ENCODE assay signal across 29 mouse cellular contexts in genomic region chr15:86004048-86004447, GRCm38 (mm10). TPM values are rescaled to one million over a fixed set of nuclear protein-coding genes. Genes with fewer than 3 reads are reported as not detected.
DNase-seq lines count a peak whose midpoint lies in the region; ATAC-seq and TF ChIP-seq lines count a peak whose summit lies in the region.
"Had no signal": no experiment of that assay in that cellular context is flagged by ENCODE, and none has a peak within 500 bp of the region (broad histone marks: within the 10 kb centered on the region; RNA-seq: fewer than 3 reads in every experiment).

No protein-coding gene starts in this region.

- H3K36me3 ChIP-seq in heart, embryonic 15.5 days, result no peaks in the 10 kb centered on the region
- H3K36me3 ChIP-seq in lung, embryonic 16.5 days (ENCODE audit: control insufficient read depth, insufficient read depth, low read length), result no peaks in the 10 kb centered on the region
- no peaks in the 10 kb centered on the region for H3K36me3 ChIP-seq in E14TG2a.4 (ENCODE audit: insufficient read depth, low read length)
- H3K36me3 ChIP-seq: forebrain, embryonic 12.5 days; hindbrain, embryonic 15.5 days; liver, embryonic 15.5 days had no signal

- WGBS in heart, embryonic 15.5 days, result 77% methylated on average over 3 of the region's 3 CpGs
- 76% methylated on average over 3 of the region's 3 CpGs for WGBS in lung, embryonic 16.5 days
- 78% methylated on average over 3 of the region's 3 CpGs for WGBS in lung, adult 2 months

- ATAC-seq in heart, embryonic 15.5 days (replicated peaks; ENCODE audit: insufficient number of reproducible peaks, insufficient read depth, low FRiP score, low read depth), result no peak
- peak; percentile 43; the same call in 1 of the 2 replicates for ATAC-seq in lung, embryonic 16.5 days (ENCODE audit: low read depth)
- ATAC-seq: CD4-positive, CD25-positive, alpha-beta regulatory T cell, adult 4 months; inflammation-experienced regulatory T-cells, adult 6 months; Patski had no signal

- no peak for TF ChIP-seq CTCF in lung, adult 2 months (IDR thresholded peaks at IDR 0.05; ENCODE audit: insufficient read depth, low read length)
- TF ChIP-seq CTCF in E14TG2a.4 (conservative IDR thresholded peaks at IDR 0.05; ENCODE audit: low read length), result no peak

- no peak for TF ChIP-seq POLR2A in lung, adult 2 months (IDR thresholded peaks at IDR 0.05; ENCODE audit: borderline replicate concordance, extremely low read depth, low read depth, low read length)

- DNase-seq in heart, adult 11 months, result no peak
- no peak for DNase-seq in lung, adult 2 months
- DNase-seq in ES-CJ7 (ENCODE audit: low read depth, low spot score), result peak; percentile 28
- no peak for DNase-seq in cerebellum, postnatal 14 days
- DNase-seq: adrenal gland, postnatal 25 days; cerebellum, adult 18-20 months; cerebellum, postnatal 10 days; gastrocnemius, postnatal 14 days; heart, postnatal 4 days; kidney, adult 11 months; kidney, postnatal 14 days; layer of hippocampus, adult 9-11 months; liver; lung, postnatal 4 days; midbrain, embryonic 14.5 days; thymus, adult 18-20 months; thymus, postnatal 36 days had no signal

- H3K27me3 ChIP-seq in heart, embryonic 15.5 days, result no peaks in the 10 kb centered on the region
- no peaks in the 10 kb centered on the region for H3K27me3 ChIP-seq in lung, embryonic 16.5 days (ENCODE audit: control insufficient read depth, insufficient read depth, low read depth, low read length)
- no peaks in the 10 kb centered on the region; the same call in 1 of the 2 replicates for H3K27me3 ChIP-seq in E14TG2a.4 (ENCODE audit: insufficient read depth, low read length)
- H3K27me3 ChIP-seq: forebrain, embryonic 12.5 days; hindbrain, embryonic 15.5 days; liver, embryonic 15.5 days; Patski had no signal

- H3K9me3 ChIP-seq in heart, embryonic 15.5 days (replicated peaks), result no peaks in the 10 kb centered on the region
- H3K9me3 ChIP-seq in lung, embryonic 16.5 days (ENCODE audit: control insufficient read depth, low read length), result no peaks in the 10 kb centered on the region
- no peaks in the 10 kb centered on the region for H3K9me3 ChIP-seq in E14TG2a.4 (ENCODE audit: low read length)
- H3K9me3 ChIP-seq: forebrain, embryonic 12.5 days; hindbrain, embryonic 15.5 days; liver, embryonic 15.5 days; megakaryocyte, embryonic 14.5 days had no signal

- no peak overlapping the region for H3K4me2 ChIP-seq in heart, embryonic 15.5 days
- no peak overlapping the region for H3K4me2 ChIP-seq in lung, embryonic 16.5 days (ENCODE audit: low read depth, low read length)
- H3K4me2 ChIP-seq: forebrain, embryonic 12.5 days; heart, embryonic 11.5 days; hindbrain, embryonic 15.5 days; liver, embryonic 15.5 days had no signal

- no peak overlapping the region for H3K9ac ChIP-seq in heart, embryonic 15.5 days
- no peak overlapping the region for H3K9ac ChIP-seq in lung, embryonic 16.5 days (ENCODE audit: low read length)
- H3K9ac ChIP-seq: forebrain, embryonic 12.5 days; hindbrain, embryonic 15.5 days; liver, embryonic 15.5 days had no signal

- peak overlapping the region; percentile 45 for H3K27ac ChIP-seq in heart, embryonic 15.5 days
- H3K27ac ChIP-seq in lung, embryonic 16.5 days (ENCODE audit: low read length), result peak overlapping the region; percentile 1
- H3K27ac ChIP-seq: forebrain, embryonic 12.5 days; hindbrain, embryonic 15.5 days; liver, embryonic 15.5 days had no signal

- H3K4me1 ChIP-seq in heart, embryonic 15.5 days (replicated peaks), result peaks cover 53% of the 10 kb centered on the region
- H3K4me1 ChIP-seq in lung, embryonic 16.5 days (replicated peaks; ENCODE audit: control insufficient read depth, insufficient read depth, low read length), result peaks cover 35% of the 10 kb centered on the region
- peaks cover 6% of the 10 kb centered on the region for H3K4me1 ChIP-seq in lung, adult 2 months (ENCODE audit: control insufficient read depth, insufficient read depth, low read length)
- peaks cover 84% of the 10 kb centered on the region for H3K4me1 ChIP-seq in E14TG2a.4 (replicated peaks; ENCODE audit: low read depth, low read length)
- H3K4me1 ChIP-seq: megakaryocyte, embryonic 14.5 days had no signal

- H3K4me3 ChIP-seq in heart, embryonic 15.5 days, result no peak overlapping the region
- no peak overlapping the region for H3K4me3 ChIP-seq in lung, embryonic 16.5 days (ENCODE audit: low read length)
- H3K4me3 ChIP-seq in lung, adult 2 months (replicated peaks; ENCODE audit: extremely low read depth, low read depth, low read length), result no peak overlapping the region
- H3K4me3 ChIP-seq in E14TG2a.4 (replicated peaks; ENCODE audit: low read length), result peak overlapping the region; percentile 46; the same call in 1 of the 2 replicates
- H3K4me3 ChIP-seq: erythroblast, embryonic 14.5 days; forebrain, embryonic 12.5 days; hindbrain, embryonic 15.5 days; liver, embryonic 15.5 days; megakaryocyte, embryonic 14.5 days had no signal

RNA-seq across cellular contexts. Expression of gene Celsr1, which starts 29.5 kb away (rescaled TPM):
- 1.1 and 2.1 TPM in 2 replicates for polyA plus RNA-seq in heart, embryonic 15.5 days (2015; fragmentation: Nextera tagmentation; extraction: Ambion mirVana)
- 3.5 and 3.6 TPM in 2 replicates for polyA plus RNA-seq in lung, embryonic 16.5 days (2015; fragmentation: Nextera tagmentation; extraction: Ambion mirVana)
- polyA plus RNA-seq in lung, adult 2 months (2012; rRNA removed), result 16.0 and 16.2 TPM in 2 replicates

RNA-seq across cellular contexts. Expression of gene Gramd4, which starts 53.4 kb away (rescaled TPM):
- polyA plus RNA-seq in heart, embryonic 15.5 days (2015; fragmentation: Nextera tagmentation; extraction: Ambion mirVana), result 16.9 and 19.5 TPM in 2 replicates
- polyA plus RNA-seq in lung, embryonic 16.5 days (2015; fragmentation: Nextera tagmentation; extraction: Ambion mirVana), result 9.2 and 11.2 TPM in 2 replicates
- polyA plus RNA-seq in lung, adult 2 months (2012; rRNA removed), result 21.5 and 24.4 TPM in 2 replicates
